Mouse (Mus musculus): ENCODE results near the gene Gm2a. TPM values are rescaled to one million over a fixed set of nuclear protein-coding genes. Genes with fewer than 3 reads are reported as not detected.
A peak's percentile ranks its signal among the peaks of the same experiment; 100 is the strongest.

Gene Gm2a
- total RNA-seq, 2 experiments from 2014 or later: 48.6 to 49.2 TPM

DNA sequence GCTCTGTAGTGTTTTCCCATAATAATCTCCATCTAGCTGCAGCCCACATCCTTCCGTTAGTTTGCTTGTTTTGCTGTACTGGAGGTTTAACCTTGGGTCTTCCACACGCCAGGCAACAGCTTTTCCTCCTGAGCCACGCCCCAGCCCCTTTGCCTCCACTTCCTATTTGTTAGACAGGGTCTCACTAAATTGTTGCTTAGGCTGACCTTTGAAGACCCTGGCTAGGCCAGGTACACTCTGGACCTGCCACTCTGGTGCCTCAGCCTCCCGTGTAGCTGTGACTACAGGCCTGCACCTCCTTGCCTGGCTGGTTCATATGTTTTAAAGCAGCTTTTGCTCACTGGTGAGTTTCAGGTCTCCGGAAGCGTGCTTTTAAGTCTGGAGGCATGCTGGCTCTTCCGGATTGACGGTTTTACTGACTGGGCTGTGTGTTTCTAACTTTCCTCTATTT is 22.9 kb downstream of the Gm2a start:
- intact Hi-C loops (cut with DNase I): no loop called here
- DNase-seq (ENCODE audit: low spot score in 2 of 2): no peak

DNA sequence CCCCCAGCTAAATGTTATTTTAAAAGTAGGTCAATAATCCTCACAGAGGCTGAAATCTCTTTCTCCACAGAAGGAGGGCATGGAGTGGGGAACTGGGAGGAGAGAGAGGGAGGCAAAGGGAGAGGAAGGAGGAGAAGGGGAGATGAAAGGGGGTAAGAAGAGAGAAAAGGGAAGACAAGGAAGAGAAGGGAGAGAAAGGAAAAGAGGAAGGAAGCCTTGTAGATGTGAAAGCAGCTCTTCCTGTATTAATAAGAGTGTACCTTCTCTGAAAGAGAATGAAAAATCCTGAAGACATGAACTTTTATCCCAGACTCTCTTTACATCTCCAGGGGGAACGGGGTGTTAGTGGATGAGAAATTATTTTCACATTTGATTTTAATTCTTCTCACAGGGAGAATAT is 23.5 kb downstream of the Gm2a start:
- DNase-seq (ENCODE audit: low spot score in 2 of 2): no peak
- intact Hi-C loops (cut with DNase I): no loop called here

DNA sequence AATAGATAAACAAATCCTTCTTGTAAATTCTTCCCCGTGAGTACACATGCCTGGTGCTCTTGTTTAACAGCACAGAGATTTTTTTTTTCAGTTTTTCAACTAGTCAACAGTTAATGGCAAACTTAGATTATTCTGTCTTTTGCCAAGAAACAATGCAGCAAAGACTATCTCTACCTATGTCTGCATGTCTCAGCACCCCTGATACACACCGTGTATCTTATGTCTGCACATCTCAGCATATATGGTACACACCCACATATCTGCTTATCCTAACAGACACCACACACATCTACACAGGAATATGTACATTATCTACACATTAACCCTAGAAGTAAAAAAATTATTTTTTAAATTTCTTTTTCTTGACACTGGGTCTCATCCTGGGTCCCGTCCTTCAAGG is 28.7 kb downstream of the Gm2a start:
- no peak for DNase-seq (ENCODE audit: low spot score in 2 of 2)
- intact Hi-C loops (cut with DNase I): no loop called here

DNA sequence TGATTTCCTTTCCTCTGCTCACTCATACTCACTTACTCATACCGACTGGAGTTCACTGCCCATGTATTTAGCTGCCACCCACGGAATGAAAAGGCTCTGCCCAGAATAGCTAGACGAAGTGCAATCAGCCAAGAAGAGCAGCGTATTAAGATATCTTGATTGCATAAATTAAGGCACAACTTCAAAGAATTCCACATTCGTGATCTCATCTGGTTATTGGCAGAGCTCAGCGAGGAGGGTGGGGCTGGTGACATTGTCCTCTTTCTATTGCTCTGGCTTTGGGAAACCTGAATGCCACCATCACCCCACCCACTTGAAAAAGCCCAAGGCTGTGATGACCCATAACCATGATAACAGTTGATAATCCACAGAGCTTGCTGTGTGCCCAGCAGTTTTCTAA is 30.0 kb downstream of the Gm2a start:
- intact Hi-C loops (cut with DNase I): no loop called here
- DNase-seq (ENCODE audit: low spot score in 2 of 2): peak; percentile 28 to 42

DNA sequence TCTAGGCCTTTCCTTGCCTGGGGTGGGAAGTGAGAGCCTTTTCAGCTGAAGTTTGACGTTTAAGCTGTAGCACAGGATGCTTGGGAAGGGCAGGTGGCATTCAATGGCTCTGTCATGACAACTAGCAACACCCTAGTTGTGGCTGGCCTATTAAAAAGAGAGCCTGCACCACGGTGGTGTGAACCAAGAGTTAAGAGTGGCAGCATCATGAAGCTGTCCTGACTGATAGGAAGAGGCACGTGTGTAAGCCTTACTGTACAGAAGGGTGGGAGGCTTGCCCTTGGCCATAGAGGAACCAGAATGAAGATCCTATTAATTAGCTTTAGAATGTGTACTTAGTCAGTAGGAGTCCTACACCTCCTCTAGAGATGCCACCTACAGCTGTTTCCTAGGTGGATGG is 30.5 kb downstream of the Gm2a start:
- DNase-seq (ENCODE audit: low spot score in 2 of 2): no peak
- intact Hi-C loops (cut with DNase I): no loop called here

DNA sequence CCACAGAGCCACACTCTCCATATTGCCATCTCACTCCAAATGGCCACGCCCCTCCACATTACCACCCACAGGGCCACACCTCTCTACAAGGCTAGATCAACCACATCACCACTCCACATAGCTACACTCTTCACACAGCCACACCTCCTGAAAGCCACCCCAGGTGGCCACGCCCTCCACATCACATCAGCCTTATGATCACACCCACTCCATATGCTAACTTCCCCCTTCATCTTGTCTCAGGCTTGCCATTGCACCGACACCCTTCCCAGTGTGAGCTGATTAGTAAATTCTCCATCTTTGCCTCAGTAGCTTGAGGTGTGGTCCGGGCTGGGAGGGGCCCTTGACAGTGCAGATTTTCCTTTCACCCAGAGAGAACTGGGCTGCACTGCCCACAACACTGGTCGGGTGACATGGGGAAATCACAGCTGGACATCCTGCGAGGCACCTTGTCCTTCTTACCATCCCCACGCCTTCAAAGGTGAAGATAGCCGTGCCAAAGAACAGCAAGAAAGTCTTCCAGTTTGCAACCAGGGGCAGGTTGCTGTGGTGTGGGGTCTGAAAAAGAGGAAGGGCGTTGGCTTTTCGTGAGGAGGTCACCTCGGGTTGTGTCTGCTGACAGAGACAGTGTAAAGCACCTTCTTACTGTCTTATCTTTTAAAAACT is 33.3 kb downstream of the Gm2a start:
- intact Hi-C loops (cut with DNase I): no loop called here
- DNase-seq (ENCODE audit: low spot score in 2 of 2): no peak

DNA sequence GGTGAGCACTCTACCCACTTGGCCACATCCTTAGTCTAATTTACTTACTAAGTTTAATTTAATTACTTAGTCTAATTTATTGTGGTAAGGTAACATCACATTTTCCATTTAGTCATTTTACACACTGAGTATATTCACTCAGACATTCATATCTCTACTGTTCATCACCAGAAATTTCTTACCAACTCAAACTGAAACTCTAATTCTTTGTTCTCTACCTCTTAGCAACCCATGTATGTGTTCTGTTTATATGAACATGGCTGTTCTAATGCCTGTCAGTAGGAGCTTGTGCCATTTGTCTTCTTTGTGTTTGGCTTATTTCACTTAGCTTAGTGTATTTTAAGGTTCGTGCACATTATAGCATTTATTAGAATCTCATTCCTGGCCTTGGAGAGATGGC is 34.0 kb downstream of the Gm2a start:
- DNase-seq (ENCODE audit: low spot score in 2 of 2): no peak
- intact Hi-C loops (cut with DNase I): no loop called here

DNA sequence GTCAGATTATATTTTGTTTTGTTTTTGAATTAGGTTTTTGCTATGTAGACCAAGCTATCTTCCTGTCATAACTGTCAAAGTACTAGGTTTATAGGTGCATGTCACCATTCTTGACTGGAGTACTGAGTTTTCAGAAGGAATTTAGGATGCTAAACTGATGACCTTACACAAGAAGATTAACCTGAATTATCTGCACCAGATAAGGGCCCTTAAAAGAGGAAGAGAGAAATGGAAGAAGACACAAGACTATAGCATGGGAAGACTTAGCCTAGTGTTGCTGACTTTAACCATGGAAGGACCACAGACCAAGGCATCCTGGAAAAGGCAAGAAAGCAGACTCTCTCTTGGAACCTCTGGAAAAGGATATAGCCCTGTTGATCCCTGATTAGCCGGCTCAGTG is 35.3 kb downstream of the Gm2a start:
- intact Hi-C loops (cut with DNase I): no loop called here
- DNase-seq (ENCODE audit: low spot score in 2 of 2): no peak

DNA sequence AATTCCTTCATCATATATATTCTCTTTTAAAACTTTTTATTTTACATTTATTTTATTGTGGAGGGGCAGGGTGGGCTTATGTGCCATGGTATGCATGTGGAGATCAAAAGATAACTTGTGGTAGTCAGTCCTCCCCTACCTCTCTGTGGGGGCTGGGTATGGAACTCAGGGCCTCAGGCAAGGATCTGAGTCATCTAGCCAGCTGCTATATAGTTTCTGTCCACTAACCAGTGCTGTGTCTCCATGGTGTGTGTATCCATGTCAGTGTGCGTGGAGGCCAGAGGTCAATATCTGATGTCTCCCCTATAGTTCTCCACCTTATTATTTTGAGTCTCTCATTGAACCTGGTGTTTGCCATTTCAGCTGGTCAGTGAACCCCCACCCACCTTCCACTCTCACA is 36.5 kb downstream of the Gm2a start:
- intact Hi-C loops (cut with DNase I): no loop called here
- DNase-seq (ENCODE audit: low spot score in 2 of 2): no peak

DNA sequence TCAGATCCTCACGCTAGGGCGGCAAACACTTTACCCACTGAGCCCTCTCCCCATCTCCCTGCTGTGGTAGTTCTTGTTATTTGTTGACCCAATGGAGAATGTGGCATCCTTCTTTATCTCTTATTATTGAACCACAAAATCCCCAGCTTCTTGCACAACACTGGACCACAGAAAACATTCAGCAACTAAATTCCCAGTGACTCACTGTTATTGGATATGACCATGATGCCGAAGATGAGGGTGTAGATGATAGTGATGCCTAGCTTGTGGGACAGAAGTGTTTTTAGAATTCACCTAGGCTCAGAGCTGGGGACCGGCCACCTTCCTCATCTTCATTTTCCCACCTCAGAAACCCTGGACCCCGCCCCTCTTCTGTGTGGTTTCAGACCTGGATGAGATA is 37.0 kb downstream of the Gm2a start:
- DNase-seq (ENCODE audit: low spot score in 2 of 2): no peak
- intact Hi-C loops (cut with DNase I): no loop called here

DNA sequence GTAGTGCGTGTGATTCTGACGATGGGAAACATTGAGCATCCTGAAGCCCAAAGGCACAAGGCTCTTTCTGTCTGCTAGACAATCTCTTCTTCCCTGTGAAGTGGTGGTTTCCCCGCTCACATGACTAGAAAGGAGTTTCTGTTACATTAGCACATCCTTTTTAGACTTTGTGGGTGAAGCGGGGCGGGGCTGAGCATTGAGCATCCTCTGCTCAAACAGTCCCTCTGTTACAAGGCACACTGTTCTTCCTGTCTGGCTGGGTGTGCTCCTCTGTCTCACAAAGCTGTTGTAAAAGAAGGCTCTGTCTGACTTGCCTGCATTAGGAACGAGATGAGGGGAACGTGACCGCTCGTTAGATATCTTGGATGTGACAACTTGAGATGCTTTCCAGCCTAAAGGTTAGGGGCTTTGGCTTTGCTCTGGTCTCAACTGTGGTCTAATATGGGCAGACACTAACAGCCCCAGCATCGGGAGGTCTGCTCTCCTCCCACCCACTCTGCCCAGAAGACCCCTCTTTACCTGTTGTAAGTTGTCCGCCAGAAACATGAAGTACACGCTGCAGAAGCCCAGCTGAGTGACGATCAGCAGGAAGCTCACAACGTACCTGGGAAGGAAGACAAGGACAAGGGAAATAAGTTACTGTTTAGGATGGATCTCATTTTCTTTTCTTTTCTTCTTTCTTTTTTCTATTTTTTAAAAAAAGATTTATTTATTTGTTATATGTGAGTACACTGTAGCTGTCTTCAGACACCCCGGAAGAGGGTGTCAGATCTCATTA is 39.0 kb downstream of the Gm2a start:
- intact Hi-C loops (cut with DNase I): no loop called here
- DNase-seq (ENCODE audit: low spot score in 2 of 2): peak; percentile 19 to 40

DNA sequence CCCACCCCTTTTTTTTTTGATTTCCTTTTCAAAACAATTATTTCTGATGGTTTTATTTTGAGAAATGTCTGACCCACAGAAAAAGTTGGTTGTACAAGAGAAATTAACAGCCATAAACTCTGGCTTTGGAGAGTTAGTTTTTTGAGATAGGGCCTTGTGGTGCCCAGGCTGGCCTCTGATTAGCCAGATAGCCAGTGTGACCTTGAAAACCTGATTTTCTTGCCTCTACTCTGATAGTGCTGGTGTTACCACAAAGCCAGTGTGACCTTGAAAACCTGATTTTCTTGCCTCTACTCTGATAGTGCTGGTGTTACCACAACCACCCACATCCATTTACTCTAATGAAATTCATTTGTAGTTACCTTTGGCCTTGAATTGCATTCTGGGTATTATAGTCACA is 39.7 kb downstream of the Gm2a start:
- intact Hi-C loops (cut with DNase I): no loop called here
- no peak for DNase-seq (ENCODE audit: low spot score in 2 of 2)

DNA sequence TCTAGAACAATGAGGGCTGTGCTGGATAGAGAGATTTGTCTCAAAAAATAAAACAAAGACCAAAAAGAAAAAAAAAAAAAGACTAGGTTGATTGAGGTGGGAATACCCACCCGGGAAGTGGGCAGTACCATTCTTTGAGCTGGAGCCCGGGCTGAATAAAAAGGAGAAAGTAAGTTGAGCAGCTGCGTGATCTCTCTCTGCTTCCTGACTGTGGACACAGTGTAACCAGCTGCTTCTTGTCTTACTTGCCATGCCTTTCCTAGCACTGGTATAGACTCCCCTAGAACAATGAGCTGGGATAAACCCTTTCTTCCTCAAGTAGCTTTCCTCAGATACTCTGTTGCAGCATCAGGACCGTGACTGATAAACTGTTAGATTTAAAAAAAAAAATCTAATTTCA is 43.6 kb downstream of the Gm2a start:
- DNase-seq (ENCODE audit: low spot score in 2 of 2): no peak
- intact Hi-C loops (cut with DNase I): no loop called here

DNA sequence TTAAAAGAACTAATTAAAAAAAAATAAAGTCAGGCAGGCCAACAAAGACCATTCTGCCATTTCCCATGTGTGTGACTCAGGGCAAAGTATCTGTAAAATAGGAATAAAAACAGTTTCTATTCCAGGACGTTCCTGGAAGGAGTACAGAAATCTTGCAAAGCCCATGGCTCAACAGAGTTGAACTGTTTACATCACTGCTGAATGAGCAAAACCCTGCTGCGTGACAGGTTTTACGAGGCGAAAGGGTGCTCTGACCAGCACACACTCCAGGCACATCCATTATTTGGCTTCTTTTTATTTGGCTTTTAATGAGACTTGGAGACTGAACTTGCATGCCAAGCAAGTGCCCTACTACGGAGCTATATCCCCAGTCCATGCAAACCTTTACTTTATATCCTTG is 46.1 kb downstream of the Gm2a start:
- DNase-seq (ENCODE audit: low spot score in 2 of 2): no peak
- intact Hi-C loops (cut with DNase I): no loop called here

DNA sequence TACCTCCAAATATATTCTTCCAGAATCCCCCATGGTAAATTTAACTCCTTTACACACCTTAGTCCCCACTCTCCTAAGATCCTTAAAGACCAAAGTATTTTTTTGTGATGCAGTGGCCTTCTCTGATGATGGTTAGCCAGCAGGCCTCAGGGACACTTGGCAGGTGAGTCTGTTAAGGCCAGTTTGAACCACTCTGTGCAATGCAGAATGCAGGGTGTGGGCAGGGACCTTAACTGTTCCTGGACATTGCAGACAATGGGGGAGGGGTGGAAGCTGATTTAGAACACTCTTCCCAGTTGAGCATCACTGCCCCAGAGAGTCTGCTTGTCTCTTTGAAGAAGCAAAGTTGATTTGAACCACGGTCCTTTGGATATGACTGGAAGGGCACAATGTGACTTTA is 48.9 kb downstream of the Gm2a start:
- intact Hi-C loops (cut with DNase I): no loop called here
- no peak for DNase-seq (ENCODE audit: low spot score in 2 of 2)

DNA sequence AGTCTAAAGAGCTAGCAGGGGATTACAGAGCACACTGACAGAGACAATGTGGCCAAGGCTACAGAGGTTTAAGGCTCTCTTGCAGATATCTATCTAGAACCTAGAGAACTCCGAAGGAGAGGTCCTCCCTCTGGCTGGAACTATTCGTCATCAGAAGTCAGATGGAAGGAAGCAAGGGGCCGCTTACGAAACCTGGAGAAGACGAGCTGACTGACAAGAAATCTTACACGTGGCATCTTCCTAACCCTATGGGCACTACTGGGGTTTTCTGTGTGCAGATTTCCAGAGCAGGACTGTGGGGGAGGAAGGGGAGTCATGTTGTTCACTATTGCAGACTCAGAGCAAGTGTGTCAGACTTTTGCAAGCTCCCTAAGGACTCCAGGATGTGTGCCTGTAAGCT is 49.5 kb downstream of the Gm2a start:
- DNase-seq (ENCODE audit: low spot score in 2 of 2): no peak
- intact Hi-C loops (cut with DNase I): no loop called here

DNA sequence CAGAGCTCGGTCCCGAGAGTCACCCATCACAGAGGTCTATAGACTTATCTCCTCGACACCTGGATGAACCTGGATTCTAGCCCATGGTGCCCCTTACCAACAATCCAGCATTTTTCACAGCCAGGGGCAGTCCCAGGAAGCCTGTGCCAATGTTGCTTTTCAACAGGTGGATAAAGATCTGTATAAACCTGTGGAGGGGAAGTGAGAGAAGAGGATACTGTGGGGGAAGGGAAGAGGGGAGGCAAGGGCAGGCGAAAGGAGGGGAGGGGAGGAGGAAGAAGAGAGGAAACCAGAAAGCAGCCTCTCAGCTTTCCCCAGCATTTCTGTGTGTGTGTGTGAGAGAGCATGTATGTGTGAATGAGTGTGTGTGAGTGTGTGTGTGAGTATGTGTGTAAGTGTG is 50.5 kb downstream of the Gm2a start:
- DNase-seq (ENCODE audit: low spot score in 2 of 2): no peak
- intact Hi-C loops (cut with DNase I): no loop called here

DNA sequence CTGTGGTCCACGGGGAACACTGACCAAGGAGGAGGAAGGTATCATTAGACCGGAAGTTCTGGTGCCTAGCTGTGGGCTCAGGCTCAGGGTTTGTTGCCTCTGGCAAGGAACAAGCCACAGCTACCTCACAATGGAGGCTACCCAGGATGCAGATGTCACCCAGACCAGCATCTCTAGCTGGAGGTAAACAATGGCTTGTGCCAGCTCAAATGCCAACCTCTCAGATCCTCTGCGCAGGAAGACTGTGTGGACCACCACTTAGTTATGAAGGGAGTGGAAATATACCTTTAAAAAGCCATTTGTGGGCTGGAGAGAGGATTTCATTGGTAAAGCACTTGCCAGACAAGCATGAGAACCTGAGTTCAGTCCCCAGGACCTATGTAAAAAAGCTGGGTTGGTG is 53.7 kb downstream of the Gm2a start, which contains the start of gene Slc36a3:
Slc36a3 (minus strand) TSS at position 101 of the 400 bp plus-strand sequence.
- intact Hi-C loops (cut with DNase I): no loop called here
- DNase-seq (ENCODE audit: low spot score in 2 of 2): no peak

DNA sequence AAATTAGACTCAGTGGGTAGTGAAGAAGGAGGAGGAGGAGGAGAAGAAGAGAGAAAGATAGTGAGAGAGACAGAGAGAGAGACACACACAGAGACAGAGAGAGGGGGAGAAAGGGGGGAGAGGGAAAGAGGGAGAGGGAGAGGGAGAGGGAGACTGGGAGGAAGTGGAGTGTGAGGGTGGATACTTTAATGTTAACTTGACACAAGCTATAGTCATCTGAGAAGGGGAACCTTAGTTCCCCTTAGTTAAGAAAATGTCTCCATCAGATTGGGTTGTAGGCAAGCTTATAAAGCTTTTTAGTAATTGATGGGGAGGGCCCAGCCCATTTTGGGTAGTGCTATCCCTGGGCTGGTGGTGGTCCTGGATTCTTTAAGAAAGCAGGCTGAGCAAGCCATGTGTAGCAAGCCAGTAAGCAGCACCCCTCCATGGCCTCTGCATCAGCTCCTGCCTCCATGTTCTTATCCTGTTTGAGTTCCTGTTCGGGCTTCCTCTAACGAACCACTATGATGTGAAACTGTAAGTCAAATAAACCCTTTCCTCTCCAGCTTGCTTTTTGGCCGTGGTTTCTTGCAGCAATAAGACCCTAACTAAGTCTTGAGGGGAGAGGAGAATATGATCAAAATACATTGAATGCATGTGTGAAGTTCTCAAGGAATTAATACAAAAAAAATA is 56.6 kb downstream of the Gm2a start:
- intact Hi-C loops (cut with DNase I): loop anchor here (5.0 kb wide), 2 partner anchors 117 to 157 kb away; no protein-coding TSS in a partner anchor
- DNase-seq (ENCODE audit: low spot score in 2 of 2): no peak

DNA sequence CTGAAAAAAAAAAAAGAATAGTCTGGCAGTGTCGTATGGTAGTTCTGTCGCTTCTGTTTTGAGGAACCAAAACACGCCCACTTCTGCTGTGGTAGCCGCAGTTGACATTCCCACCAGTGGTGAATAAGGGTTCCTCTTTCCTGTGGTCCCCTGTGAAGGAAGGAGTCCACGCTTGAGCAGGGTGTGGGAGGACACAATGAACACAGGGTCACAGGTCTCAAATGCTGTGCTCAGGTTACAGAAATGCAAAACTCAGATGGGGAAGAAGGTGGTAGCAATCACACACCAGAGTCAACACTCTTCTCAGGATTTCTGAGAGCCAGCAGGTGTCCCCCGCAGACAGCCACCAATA is 57.1 kb downstream of the Gm2a start:
- intact Hi-C loops (cut with DNase I): loop anchor here (5.0 kb wide), 2 partner anchors 118 to 158 kb away; no protein-coding TSS in a partner anchor

More for the DNA sequence above, 57.1 kb downstream of the Gm2a start:
- DNase-seq (ENCODE audit: low spot score in 2 of 2): no peak
